Mouse (Mus musculus): ENCODE results near the gene Ntn4.

Gene Ntn4

GRCm38 (mm10) chr10:93641821-93642746 lies 1.6 kb downstream of the Ntn4 start:
- DNase-seq (ENCODE audit: low spot score): no peak

GRCm38 (mm10) chr10:93642897-93643296 lies 2.4 kb downstream of the Ntn4 start:
- no peak for DNase-seq (ENCODE audit: low spot score)

DNA sequence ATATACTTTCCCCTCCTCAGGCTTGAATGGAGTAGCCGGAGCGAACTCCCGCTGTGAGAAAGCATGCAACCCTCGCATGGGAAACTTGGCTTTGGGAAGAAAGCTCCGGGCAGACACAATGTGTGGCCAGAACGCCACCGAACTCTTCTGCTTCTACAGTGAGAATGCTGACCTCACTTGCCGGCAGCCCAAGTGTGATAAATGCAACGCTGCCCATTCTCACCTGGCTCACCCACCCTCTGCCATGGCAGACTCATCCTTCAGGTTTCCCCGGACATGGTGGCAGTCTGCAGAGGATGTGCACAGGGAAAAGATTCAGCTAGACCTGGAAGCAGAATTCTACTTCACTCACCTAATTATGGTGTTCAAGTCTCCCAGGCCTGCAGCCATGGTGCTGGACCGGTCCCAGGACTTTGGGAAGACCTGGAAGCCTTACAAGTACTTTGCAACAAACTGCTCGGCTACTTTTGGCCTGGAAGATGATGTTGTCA lies 4.0 kb downstream of the Ntn4 start:
- no peak for DNase-seq (ENCODE audit: low spot score)

- no peak for DNase-seq (ENCODE audit: low spot score)
These were observed 7.4 kb downstream of the Ntn4 start for GRCm38 (mm10) chr10:93647655-93648561.

- DNase-seq (ENCODE audit: low spot score): no peak
These were observed 8.2 kb downstream of the Ntn4 start for GRCm38 (mm10) chr10:93648598-93649102.

DNA sequence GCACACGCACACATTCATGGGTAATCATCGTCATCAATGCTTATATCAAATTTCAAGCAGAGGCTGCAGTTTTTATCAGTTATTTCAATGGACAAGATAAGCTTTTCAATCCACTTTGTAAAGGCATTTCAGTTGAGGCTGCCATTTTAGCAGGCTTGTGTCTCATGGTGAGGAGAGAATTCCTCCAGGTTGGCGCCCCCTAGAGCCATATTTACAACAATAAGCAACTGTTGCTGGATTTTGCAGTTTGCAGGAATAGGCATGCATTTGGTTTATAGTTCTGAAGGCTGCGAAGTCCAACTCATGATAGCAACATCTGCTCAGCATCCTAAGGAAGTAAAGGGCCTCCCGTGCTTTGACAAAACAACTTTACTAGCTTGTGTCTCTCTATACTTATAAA lies 8.6 kb downstream of the Ntn4 start:
- DNase-seq (ENCODE audit: low spot score): no peak

DNA sequence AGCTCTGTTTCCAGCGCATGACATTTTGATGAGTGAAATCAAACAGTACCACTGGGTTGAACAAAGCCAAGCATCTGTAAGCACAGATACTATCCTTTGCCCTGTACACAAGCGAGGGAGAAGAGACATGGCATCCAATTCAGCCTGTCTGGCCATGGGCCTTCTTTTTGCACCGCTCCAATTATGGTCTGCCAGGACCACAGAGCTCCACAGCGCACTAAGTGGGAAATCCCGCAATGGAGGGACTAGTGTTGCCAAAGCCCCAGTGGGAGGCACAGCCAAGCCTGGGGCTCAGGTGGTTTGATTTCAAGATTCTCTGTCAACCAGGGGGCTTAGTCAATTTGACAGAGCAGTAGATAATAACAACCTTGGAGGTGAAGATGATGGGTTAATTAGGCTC lies 9.1 kb downstream of the Ntn4 start:
- no peak for DNase-seq (ENCODE audit: low spot score)

GRCm38 (mm10) chr10:93653322-93653721 lies 12.8 kb downstream of the Ntn4 start:
- no peak for DNase-seq (ENCODE audit: low spot score)

- DNase-seq (ENCODE audit: low spot score): no peak
These were observed 14.9 kb downstream of the Ntn4 start for GRCm38 (mm10) chr10:93655428-93655827.

GRCm38 (mm10) chr10:93659792-93660191 lies 19.3 kb downstream of the Ntn4 start:
- no peak for DNase-seq (ENCODE audit: low spot score)

DNA sequence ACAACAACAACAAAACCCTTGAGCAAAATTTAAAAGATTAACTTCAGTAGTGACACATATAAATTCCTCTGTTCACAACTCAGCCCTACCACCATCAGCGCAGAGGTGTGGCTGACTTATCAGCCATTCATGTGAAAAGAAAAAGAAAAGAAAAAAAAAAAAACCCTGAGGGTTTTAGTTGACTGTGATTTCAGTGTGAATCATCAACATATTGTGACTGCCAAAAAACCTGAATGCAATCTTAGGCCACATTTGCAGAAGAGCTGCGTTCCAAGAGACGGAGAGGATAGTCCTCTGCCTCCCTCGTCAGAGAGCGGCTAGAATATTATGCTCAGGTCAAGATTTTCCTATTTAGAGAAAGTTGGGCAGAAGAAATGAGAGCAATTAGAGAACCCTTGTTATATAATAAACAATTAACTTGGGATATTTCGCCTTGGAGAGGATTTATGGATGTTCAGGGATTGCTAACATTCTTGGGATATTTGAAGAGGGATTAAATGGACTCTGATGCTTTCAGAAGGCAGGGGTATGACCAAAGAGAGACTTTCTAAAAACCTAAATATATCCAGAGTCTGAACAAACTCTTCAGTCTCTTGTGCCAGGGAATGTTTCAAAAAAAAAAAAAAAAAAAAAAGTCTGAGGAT lies 21.0 kb downstream of the Ntn4 start:
- no peak for DNase-seq (ENCODE audit: low spot score)

GRCm38 (mm10) chr10:93662018-93662417 lies 21.5 kb downstream of the Ntn4 start:
- DNase-seq (ENCODE audit: low spot score): no peak

DNA sequence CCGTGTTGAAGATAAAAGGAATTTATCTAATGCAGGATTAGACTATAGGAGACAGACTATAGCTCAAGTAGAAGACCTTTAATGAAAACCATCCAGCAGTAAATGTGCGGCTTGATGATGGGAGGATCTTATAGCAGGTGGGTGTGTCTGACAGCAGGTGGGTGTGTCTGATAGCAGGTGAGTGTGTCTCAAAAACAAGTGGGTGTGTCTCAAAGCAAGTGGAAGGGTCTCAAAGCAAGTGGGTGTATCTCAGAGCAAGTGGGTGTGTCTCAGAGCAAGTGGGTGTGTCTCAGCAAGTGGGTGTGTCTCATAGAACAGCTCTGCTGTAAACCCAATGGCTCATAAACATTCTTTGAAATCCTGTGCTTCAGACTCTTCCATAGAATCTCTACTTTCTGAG lies 25.7 kb downstream of the Ntn4 start:
- no peak for DNase-seq (ENCODE audit: low spot score)

- DNase-seq (ENCODE audit: low spot score): no peak
These were observed 26.5 kb downstream of the Ntn4 start for GRCm38 (mm10) chr10:93666996-93667395.

GRCm38 (mm10) chr10:93672646-93673479 lies 32.4 kb downstream of the Ntn4 start:
- peak; percentile 47 for DNase-seq (ENCODE audit: low spot score)

DNA sequence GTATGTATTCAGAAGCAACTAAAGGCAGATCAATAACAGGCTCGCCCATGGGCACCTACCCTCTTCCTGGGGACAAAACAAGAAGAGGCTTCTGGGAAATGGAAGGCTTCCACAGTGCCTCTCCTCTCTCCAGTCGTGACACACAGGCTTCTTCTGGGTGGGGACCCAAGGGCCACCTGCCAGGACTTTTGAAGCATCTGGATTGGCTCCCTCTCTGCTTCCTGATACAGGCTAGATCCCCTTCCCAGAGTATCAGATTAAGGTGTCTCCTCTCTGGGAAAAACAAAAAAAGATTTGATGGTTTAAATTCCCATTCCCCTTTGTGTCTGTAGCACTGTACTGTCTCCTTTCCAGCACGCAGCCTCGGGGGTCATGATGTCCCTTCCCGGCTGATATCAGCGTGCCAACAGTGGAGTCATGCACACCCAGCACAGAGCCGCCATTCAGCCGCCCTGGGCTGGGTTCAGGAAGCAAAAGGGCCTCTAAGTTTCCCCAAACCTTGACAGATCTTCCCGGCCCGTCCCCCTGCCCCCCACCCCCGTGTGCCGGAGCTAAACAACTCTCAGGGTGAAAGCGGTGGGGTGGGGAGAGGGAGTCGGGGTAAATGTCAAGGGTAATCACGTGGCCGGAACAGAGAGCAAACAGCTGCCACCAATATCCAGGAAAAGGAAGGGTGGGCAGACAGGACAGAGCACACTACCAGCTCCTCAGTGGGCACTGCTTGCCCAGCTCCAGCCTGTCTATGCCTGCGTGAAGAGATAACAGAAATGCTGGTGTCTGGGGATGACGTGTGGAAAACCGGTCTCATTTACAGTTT lies 38.9 kb downstream of the Ntn4 start:
- DNase-seq (ENCODE audit: low spot score): no peak

DNA sequence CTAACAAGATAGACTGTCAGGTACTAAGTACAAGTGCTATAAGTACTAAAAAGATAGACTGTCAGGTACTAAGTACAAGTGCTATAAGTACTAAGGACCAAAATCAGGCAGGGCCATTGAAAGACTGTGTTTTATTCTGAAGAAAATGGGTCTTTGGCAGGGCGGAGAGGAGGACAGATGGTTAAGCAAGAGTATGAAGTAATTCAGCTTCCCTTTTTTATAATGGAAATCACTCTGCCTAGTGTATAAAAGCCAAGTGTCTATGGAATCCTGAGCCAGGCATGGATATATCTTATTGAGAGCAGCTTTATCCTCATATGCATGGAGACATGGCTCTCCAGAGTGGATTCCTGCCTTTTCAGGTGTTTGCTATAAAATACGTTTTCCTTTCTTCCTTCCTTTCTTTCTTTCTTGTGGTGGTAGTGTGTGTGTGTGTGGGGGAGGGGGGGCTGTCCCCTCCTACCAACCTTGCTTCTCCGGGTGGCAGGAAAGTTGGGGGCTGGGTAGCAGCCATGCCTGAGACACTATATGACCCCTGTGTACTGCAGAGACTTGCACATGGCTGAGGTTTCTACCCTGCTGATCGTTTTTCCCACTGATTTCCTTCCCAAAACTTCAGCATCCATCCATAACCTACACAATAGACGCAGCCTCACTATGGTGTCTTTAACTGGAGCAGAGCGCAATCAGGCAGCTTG lies 40.3 kb downstream of the Ntn4 start:
- no peak for DNase-seq (ENCODE audit: low spot score)

DNA sequence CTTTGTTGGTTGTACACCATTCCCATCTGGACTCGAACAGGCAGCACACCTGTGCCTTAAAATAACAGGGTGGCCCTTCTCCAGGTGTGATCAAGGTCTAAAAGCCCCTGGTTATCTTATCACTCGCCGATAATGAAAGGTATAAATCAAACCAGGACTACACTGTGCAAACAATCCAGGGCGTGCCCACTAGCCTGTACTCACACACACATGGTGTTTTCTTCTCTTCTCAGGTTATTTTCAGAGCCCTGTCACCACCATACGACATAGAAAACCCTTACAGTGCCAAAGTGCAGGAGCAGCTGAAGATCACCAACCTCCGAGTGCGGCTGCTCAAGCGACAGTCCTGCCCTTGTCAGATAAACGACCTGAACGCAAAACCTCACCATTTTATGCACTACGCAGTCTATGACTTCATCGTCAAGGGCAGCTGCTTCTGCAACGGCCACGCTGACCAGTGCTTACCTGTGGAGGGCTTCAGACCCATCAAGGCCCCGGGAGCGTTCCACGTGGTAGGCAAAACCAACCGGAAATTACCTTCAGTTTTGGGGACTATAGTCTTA lies 41.8 kb downstream of the Ntn4 start:
- DNase-seq (ENCODE audit: low spot score): no peak

- no peak for DNase-seq (ENCODE audit: low spot score)
These were observed 42.7 kb downstream of the Ntn4 start for GRCm38 (mm10) chr10:93683185-93683584.
